Comparison of ENCODE assay signal across 8 mouse cellular contexts in genomic region chr13:103711406-103712025, GRCm38 (mm10).
DNase-seq lines count a peak whose midpoint lies in the region; ATAC-seq and TF ChIP-seq lines count a peak whose summit lies in the region.

No protein-coding gene starts in this region.

- H3K9me3 ChIP-seq in forebrain, postnatal 0 days (ENCODE audit: low read length), result no peaks in the 10 kb centered on the region
- no peaks in the 10 kb centered on the region for H3K9me3 ChIP-seq in forebrain, embryonic 10.5 days
- no peaks in the 10 kb centered on the region for H3K9me3 ChIP-seq in heart, embryonic 13.5 days
- H3K9me3 ChIP-seq in midbrain, embryonic 15.5 days, result no peaks in the 10 kb centered on the region

- no peak overlapping the region for H3K4me3 ChIP-seq in forebrain, postnatal 0 days (ENCODE audit: low read depth, low read length)
- H3K4me3 ChIP-seq in forebrain, embryonic 10.5 days, result no peak overlapping the region
- no peak overlapping the region for H3K4me3 ChIP-seq in heart, embryonic 13.5 days
- no peak overlapping the region for H3K4me3 ChIP-seq in midbrain, embryonic 15.5 days

- no peak overlapping the region for H3K9ac ChIP-seq in forebrain, postnatal 0 days
- peak overlapping the region; percentile 50; the same call in 1 of the 2 replicates for H3K9ac ChIP-seq in heart, embryonic 13.5 days
- no peak overlapping the region for H3K9ac ChIP-seq in midbrain, embryonic 15.5 days

- H3K27me3 ChIP-seq in forebrain, postnatal 0 days (ENCODE audit: insufficient read depth, low read length), result no peaks in the 10 kb centered on the region
- no peaks in the 10 kb centered on the region for H3K27me3 ChIP-seq in forebrain, embryonic 10.5 days (ENCODE audit: poor library complexity, severe bottlenecking)
- H3K27me3 ChIP-seq in heart, embryonic 13.5 days (replicated peaks), result no peaks in the 10 kb centered on the region
- H3K27me3 ChIP-seq in midbrain, embryonic 15.5 days (replicated peaks), result no peaks in the 10 kb centered on the region

- peak; percentile 33 for DNase-seq in forebrain, postnatal 0 days
- DNase-seq in forebrain, embryonic 10.5 days (ENCODE audit: extremely low spot score, low spot score), result no peak
- peak; percentile 15 for DNase-seq in adrenal gland, postnatal 25 days
- DNase-seq in layer of hippocampus, adult 11-12 months (ENCODE audit: low spot score), result peak; percentile 65
- no peak for DNase-seq in cerebellum, postnatal 36 days
- DNase-seq in thymus, postnatal 36 days, result no peak

- H3K36me3 ChIP-seq in forebrain, postnatal 0 days (ENCODE audit: insufficient read depth), result no peaks in the 10 kb centered on the region
- H3K36me3 ChIP-seq in forebrain, embryonic 10.5 days (replicated peaks), result no peaks in the 10 kb centered on the region
- H3K36me3 ChIP-seq in heart, embryonic 13.5 days, result no peaks in the 10 kb centered on the region
- no peaks in the 10 kb centered on the region for H3K36me3 ChIP-seq in midbrain, embryonic 15.5 days (replicated peaks)

- no peak for TF ChIP-seq CTCF in forebrain, postnatal 0 days (IDR thresholded peaks at IDR 0.05; ENCODE audit: low read depth)

- H3K4me2 ChIP-seq in forebrain, postnatal 0 days (ENCODE audit: low read depth), result no peak overlapping the region
- H3K4me2 ChIP-seq in heart, embryonic 13.5 days, result peak overlapping the region; percentile 36; the same call in 1 of the 2 replicates
- H3K4me2 ChIP-seq in midbrain, embryonic 15.5 days, result no peak overlapping the region

- peak; percentile 32 for ATAC-seq in forebrain, postnatal 0 days
- ATAC-seq in heart, embryonic 13.5 days (ENCODE audit: extremely low read depth, insufficient number of reproducible peaks, low FRiP score, low TSS enrichment), result no peak
- peak; percentile 56 for ATAC-seq in midbrain, embryonic 15.5 days (replicated peaks)

- 43% methylated on average over 11 of the region's 11 CpGs for WGBS in forebrain, postnatal 0 days
- WGBS in forebrain, embryonic 10.5 days, result 82% methylated on average over 11 of the region's 11 CpGs
- 54% methylated on average over 11 of the region's 11 CpGs for WGBS in heart, embryonic 13.5 days
- 50% methylated on average over 11 of the region's 11 CpGs for WGBS in midbrain, embryonic 15.5 days

- no peaks in the 10 kb centered on the region for H3K4me1 ChIP-seq in forebrain, postnatal 0 days (ENCODE audit: insufficient read depth)
- peaks cover 11% of the 10 kb centered on the region for H3K4me1 ChIP-seq in forebrain, embryonic 10.5 days
- H3K4me1 ChIP-seq in heart, embryonic 13.5 days, result peaks cover 13% of the 10 kb centered on the region
- H3K4me1 ChIP-seq in midbrain, embryonic 15.5 days, result no peaks in the 10 kb centered on the region

- H3K27ac ChIP-seq in forebrain, postnatal 0 days (ENCODE audit: low read depth, low read length), result no peak overlapping the region
- no peak overlapping the region for H3K27ac ChIP-seq in forebrain, embryonic 10.5 days
- peak overlapping the region; percentile 66; the same call in 1 of the 2 replicates for H3K27ac ChIP-seq in heart, embryonic 13.5 days (replicated peaks)
- H3K27ac ChIP-seq in midbrain, embryonic 15.5 days, result peak overlapping the region; percentile 13; the same call in 1 of the 2 replicates

Comparison
In these comparisons a context has a peak if more than half of its experiments do, and no peak if none do; other contexts are left out.
1. DNase-seq: peak in forebrain, postnatal 0 days (single experiment), adrenal gland, postnatal 25 days (single experiment) and layer of hippocampus, adult 11-12 months (single experiment); none in forebrain, embryonic 10.5 days (single experiment), cerebellum, postnatal 36 days (0 of 2) and thymus, postnatal 36 days (0 of 2).
2. H3K27ac ChIP-seq: peak in heart, embryonic 13.5 days (single experiment) and midbrain, embryonic 15.5 days (single experiment); none in forebrain, postnatal 0 days (single experiment) and forebrain, embryonic 10.5 days (single experiment).